Mouse (Mus musculus) spleen, postnatal 4 days (tissue): ENCODE data around the gene Gm15130.

ENCODE experiments used
- DNase-seq, 2 experiments: peaks; one replicate each; pipeline ENCODE4 v3.0.0; 2022; ENCODE audit warnings: low spot score in 2 of 2

The Gm15130 gene

GRCm38 (mm10) chr2:111152836-111153235 is at the start of gene Gm15130:
Gene Gm15130 (minus strand): TSS chr2:111152936.
- DNase-seq, result no peak

- no peak for DNase-seq
Measured at GRCm38 (mm10) chr2:111182068-111182467, 29.3 kb upstream of the Gm15130 start.

DNA sequence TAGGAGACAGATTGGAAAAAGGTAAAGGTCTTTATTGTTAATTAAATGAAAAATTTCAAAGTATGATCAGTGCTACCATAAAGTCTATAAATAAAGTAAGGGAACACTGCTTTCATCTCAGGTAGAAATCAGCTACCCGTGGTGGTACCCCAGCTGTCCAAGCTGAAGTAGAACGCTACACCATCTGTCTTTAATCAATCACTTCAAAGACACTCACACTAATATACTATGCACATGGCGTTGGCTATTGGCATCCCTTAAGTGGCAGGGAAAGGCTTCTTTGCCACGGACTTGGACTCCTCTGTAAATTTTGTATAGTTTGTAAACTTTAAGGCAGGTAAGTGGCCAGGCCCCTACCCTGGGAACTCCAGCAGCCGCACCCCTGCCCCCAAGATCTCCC is 17.0 kb downstream of the Gm15130 start:
- no peak for DNase-seq

GRCm38 (mm10) chr2:111105882-111106281 is 46.9 kb downstream of the Gm15130 start, which contains the start of gene Gm13941:
Gene Gm13941 (minus strand): TSS chr2:111105982.
- no peak for DNase-seq
